Comparison of ENCODE assay signal across 9 mouse cellular contexts in genomic region chr4:140962950-140963349, GRCm38 (mm10). TPM values are rescaled to one million over a fixed set of nuclear protein-coding genes. Genes with fewer than 3 reads are reported as not detected.
DNase-seq lines count a peak whose midpoint lies in the region; ATAC-seq lines count a peak whose summit lies in the region.
"Had no signal": no experiment of that assay in that cellular context is flagged by ENCODE, and none has a peak within 500 bp of the region (broad histone marks: within the 10 kb centered on the region; RNA-seq: fewer than 3 reads in every experiment).

No protein-coding gene starts in this region.

- 56% methylated on average over 5 of the region's 5 CpGs for WGBS in midbrain, embryonic 10.5 days
- WGBS in midbrain, embryonic 11.5 days = 53% methylated on average over 5 of the region's 5 CpGs
- 35% methylated on average over 5 of the region's 5 CpGs for WGBS in limb, embryonic 13.5 days
- 42% methylated on average over 5 of the region's 5 CpGs for WGBS in neural tube, embryonic 12.5 days

- no peak overlapping the region for H3K9ac ChIP-seq in midbrain, embryonic 11.5 days (ENCODE audit: low read length)
- H3K9ac ChIP-seq in limb, embryonic 13.5 days = no peak overlapping the region
- no peak overlapping the region for H3K9ac ChIP-seq in neural tube, embryonic 12.5 days

- no peak overlapping the region for H3K27ac ChIP-seq in midbrain, embryonic 10.5 days (replicated peaks)
- no peak overlapping the region for H3K27ac ChIP-seq in midbrain, embryonic 11.5 days (ENCODE audit: low read depth, low read length)
- H3K27ac ChIP-seq in limb, embryonic 13.5 days = no peak overlapping the region
- no peak overlapping the region for H3K27ac ChIP-seq in neural tube, embryonic 12.5 days
- H3K27ac ChIP-seq: lung, embryonic 15.5 days had no signal

- H3K27me3 ChIP-seq in midbrain, embryonic 10.5 days (ENCODE audit: low read depth, poor library complexity, severe bottlenecking) = no peaks in the 10 kb centered on the region
- H3K27me3 ChIP-seq in midbrain, embryonic 11.5 days (ENCODE audit: control insufficient read depth, insufficient read depth, low read length) = no peaks in the 10 kb centered on the region
- H3K27me3 ChIP-seq in limb, embryonic 13.5 days = no peaks in the 10 kb centered on the region
- H3K27me3 ChIP-seq in neural tube, embryonic 12.5 days (replicated peaks) = no peaks in the 10 kb centered on the region
- H3K27me3 ChIP-seq: lung, embryonic 15.5 days had no signal

- no peak overlapping the region for H3K4me2 ChIP-seq in midbrain, embryonic 11.5 days
- peak overlapping the region; percentile 84; the same call in 1 of the 2 replicates for H3K4me2 ChIP-seq in limb, embryonic 13.5 days (replicated peaks)
- peak overlapping the region; percentile 95; the same call in 1 of the 2 replicates for H3K4me2 ChIP-seq in neural tube, embryonic 12.5 days (replicated peaks)

- ATAC-seq in midbrain, embryonic 11.5 days (ENCODE audit: low FRiP score) = no peak
- ATAC-seq in limb, embryonic 13.5 days (ENCODE audit: low FRiP score, low read depth) = no peak
- no peak for ATAC-seq in neural tube, embryonic 12.5 days (ENCODE audit: low FRiP score, low read depth)

- peak overlapping the region; percentile 73; the same call in 1 of the 2 replicates for H3K4me3 ChIP-seq in midbrain, embryonic 10.5 days
- no peak overlapping the region for H3K4me3 ChIP-seq in midbrain, embryonic 11.5 days (ENCODE audit: low read depth, low read length)
- H3K4me3 ChIP-seq in limb, embryonic 13.5 days = peak overlapping the region; percentile 70; the same call in 1 of the 2 replicates
- H3K4me3 ChIP-seq in neural tube, embryonic 12.5 days = no peak overlapping the region

- DNase-seq in midbrain, embryonic 10.5 days (ENCODE audit: low spot score) = no peak
- DNase-seq in midbrain, embryonic 11.5 days (ENCODE audit: low spot score, missing footprints) = no peak
- DNase-seq in adrenal gland, postnatal 10 days = peak; percentile 87
- DNase-seq in heart, postnatal 14 days = peak; percentile 49 to 59
- no peak for DNase-seq in right cerebral cortex, postnatal 36 days (ENCODE audit: low spot score in 2 of 2)
- DNase-seq in right cerebral cortex, postnatal 4 days = no peak

- no peaks in the 10 kb centered on the region for H3K9me3 ChIP-seq in midbrain, embryonic 10.5 days (replicated peaks)
- no peaks in the 10 kb centered on the region for H3K9me3 ChIP-seq in midbrain, embryonic 11.5 days (ENCODE audit: control insufficient read depth, low read length)
- H3K9me3 ChIP-seq in limb, embryonic 13.5 days = no peaks in the 10 kb centered on the region
- H3K9me3 ChIP-seq in neural tube, embryonic 12.5 days = no peaks in the 10 kb centered on the region
- H3K9me3 ChIP-seq: lung, embryonic 15.5 days had no signal

- intact Hi-C loops in heart, postnatal 14 days (cut with DNase I) = no loop called here

- H3K4me1 ChIP-seq in midbrain, embryonic 10.5 days = peaks cover 41% of the 10 kb centered on the region
- H3K4me1 ChIP-seq in midbrain, embryonic 11.5 days (ENCODE audit: control insufficient read depth, insufficient read depth, low read length) = peaks cover 15% of the 10 kb centered on the region
- peaks cover 28% of the 10 kb centered on the region for H3K4me1 ChIP-seq in limb, embryonic 13.5 days
- peaks cover 20% of the 10 kb centered on the region for H3K4me1 ChIP-seq in neural tube, embryonic 12.5 days

- peaks cover 25% of the 10 kb centered on the region for H3K36me3 ChIP-seq in midbrain, embryonic 10.5 days
- no peaks in the 10 kb centered on the region; the same call in 1 of the 2 replicates for H3K36me3 ChIP-seq in midbrain, embryonic 11.5 days (ENCODE audit: control insufficient read depth, insufficient read depth, low read length)
- peaks cover 20% of the 10 kb centered on the region for H3K36me3 ChIP-seq in limb, embryonic 13.5 days
- peaks cover 21% of the 10 kb centered on the region for H3K36me3 ChIP-seq in neural tube, embryonic 12.5 days

RNA-seq across cellular contexts. Expression of gene Sdhb, which starts 1.9 kb away (rescaled TPM):
- polyA plus RNA-seq in midbrain, embryonic 10.5 days (2016; fragmentation: Nextera tagmentation; extraction: Ambion mirVana) = 429 and 455 TPM in 2 replicates
- 411 and 422 TPM in 2 replicates for polyA plus RNA-seq in midbrain, embryonic 11.5 days (2014; fragmentation: Nextera tagmentation; extraction: Ambion mirVana)
- total RNA-seq in adrenal gland, postnatal 10 days (2021) = 100 to 1,000 TPM; 722 to 784 TPM
- 100 to 1,000 TPM; 916 to 936 TPM for total RNA-seq in heart, postnatal 14 days (2021)
- 387 and 396 TPM in 2 replicates for polyA plus RNA-seq in limb, embryonic 13.5 days (2015; fragmentation: Nextera tagmentation; extraction: Ambion mirVana)
- 403 and 410 TPM in 2 replicates for polyA plus RNA-seq in neural tube, embryonic 12.5 days (2016; fragmentation: Nextera tagmentation; extraction: Ambion mirVana)

RNA-seq across cellular contexts. Expression of gene Atp13a2, which starts 23.7 kb away (rescaled TPM):
- 42.5 and 56.5 TPM in 2 replicates for polyA plus RNA-seq in midbrain, embryonic 10.5 days (2016; fragmentation: Nextera tagmentation; extraction: Ambion mirVana)
- polyA plus RNA-seq in midbrain, embryonic 11.5 days (2014; fragmentation: Nextera tagmentation; extraction: Ambion mirVana) = 28.5 and 33.4 TPM in 2 replicates
- 10 to 100 TPM; 31.9 to 39.9 TPM for total RNA-seq in adrenal gland, postnatal 10 days (2021)
- 10 to 100 TPM; 20.7 to 21.7 TPM for total RNA-seq in heart, postnatal 14 days (2021)
- 37.4 and 41.8 TPM in 2 replicates for polyA plus RNA-seq in limb, embryonic 13.5 days (2015; fragmentation: Nextera tagmentation; extraction: Ambion mirVana)
- 121 and 126 TPM in 2 replicates for polyA plus RNA-seq in neural tube, embryonic 12.5 days (2016; fragmentation: Nextera tagmentation; extraction: Ambion mirVana)

RNA-seq across cellular contexts. Expression of gene Mfap2, which starts 47.3 kb away (rescaled TPM):
- polyA plus RNA-seq in midbrain, embryonic 10.5 days (2016; fragmentation: Nextera tagmentation; extraction: Ambion mirVana) = 260 and 321 TPM in 2 replicates
- polyA plus RNA-seq in midbrain, embryonic 11.5 days (2014; fragmentation: Nextera tagmentation; extraction: Ambion mirVana) = 250 and 254 TPM in 2 replicates
- total RNA-seq in adrenal gland, postnatal 10 days (2021) = 10 to 100 TPM; 46.9 to 50.7 TPM
- total RNA-seq in heart, postnatal 14 days (2021) = 10 to 100 TPM; 24.5 to 28.1 TPM
- 757 and 803 TPM in 2 replicates for polyA plus RNA-seq in limb, embryonic 13.5 days (2015; fragmentation: Nextera tagmentation; extraction: Ambion mirVana)
- 265 and 278 TPM in 2 replicates for polyA plus RNA-seq in neural tube, embryonic 12.5 days (2016; fragmentation: Nextera tagmentation; extraction: Ambion mirVana)

RNA-seq across cellular contexts. Expression of gene Padi2, which starts 56.8 kb away (rescaled TPM):
- polyA plus RNA-seq in midbrain, embryonic 10.5 days (2016; fragmentation: Nextera tagmentation; extraction: Ambion mirVana) = 0.15 and 1.4 TPM in 2 replicates
- 0.47 and 0.49 TPM in 2 replicates for polyA plus RNA-seq in midbrain, embryonic 11.5 days (2014; fragmentation: Nextera tagmentation; extraction: Ambion mirVana)
- 1 to 10 TPM; 2.4 to 5.5 TPM for total RNA-seq in adrenal gland, postnatal 10 days (2021)
- 1 to 10 TPM in 1 of 2 experiments, under 1 TPM in 1; 0.41 to 1.1 TPM for total RNA-seq in heart, postnatal 14 days (2021)
- 1.2 and 1.3 TPM in 2 replicates for polyA plus RNA-seq in limb, embryonic 13.5 days (2015; fragmentation: Nextera tagmentation; extraction: Ambion mirVana)
- polyA plus RNA-seq in neural tube, embryonic 12.5 days (2016; fragmentation: Nextera tagmentation; extraction: Ambion mirVana) = 5.3 and 8.4 TPM in 2 replicates

Comparison
In these comparisons a context has a peak if more than half of its experiments do, and no peak if none do; other contexts are left out.
1. H3K4me3 ChIP-seq: peak in midbrain, embryonic 10.5 days (single experiment) and limb, embryonic 13.5 days (single experiment); none in midbrain, embryonic 11.5 days (single experiment) and neural tube, embryonic 12.5 days (single experiment).
2. DNase-seq: peak in adrenal gland, postnatal 10 days (single experiment) and heart, postnatal 14 days (2 of 2); none in midbrain, embryonic 10.5 days (single experiment), midbrain, embryonic 11.5 days (single experiment), right cerebral cortex, postnatal 36 days (0 of 2) and right cerebral cortex, postnatal 4 days (single experiment).